Mouse (Mus musculus): ENCODE data around the gene Olfr930.

DNA sequence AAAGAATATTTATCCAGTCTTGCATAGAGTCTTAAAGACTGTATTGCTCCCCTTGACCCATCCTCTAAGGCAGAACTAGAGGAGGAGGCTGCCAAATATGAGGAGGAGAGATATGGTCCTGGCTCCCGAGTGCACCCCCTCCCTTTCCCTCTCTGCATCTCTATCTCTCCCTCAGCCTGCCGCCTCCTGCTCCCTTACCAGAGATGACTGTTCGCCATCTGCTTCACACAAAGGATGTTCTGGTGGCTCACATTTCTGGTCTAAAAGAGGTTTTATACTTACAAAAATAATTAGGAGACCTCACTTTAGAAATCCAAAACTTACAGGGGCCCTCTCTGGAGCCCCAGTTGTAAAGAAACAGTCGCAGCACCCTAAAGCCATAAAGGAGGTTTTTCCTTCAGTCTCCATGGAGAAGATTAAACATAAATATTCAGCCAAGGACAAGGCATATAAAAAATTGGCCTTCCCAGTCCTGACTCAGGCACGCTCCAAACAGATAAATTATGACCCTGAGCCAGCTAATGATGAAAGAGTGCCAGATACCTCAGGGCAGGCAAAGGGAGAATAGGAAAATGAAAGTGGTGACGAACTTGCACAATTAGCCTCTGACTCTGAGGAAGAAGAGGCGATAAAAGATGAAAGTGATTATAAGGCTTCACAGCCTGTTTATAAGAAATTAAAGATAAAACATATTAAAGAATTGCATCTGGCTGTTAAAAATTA, 24.0 kb downstream of the Olfr930 start:
- TF ChIP-seq ZC3H11A (IDR thresholded peaks at IDR 0.05; ENCODE audit: low read depth, low read length) (no peak), ZKSCAN1 (IDR thresholded peaks at IDR 0.05; ENCODE audit: low read depth, low read length) (no peak), CTCF (IDR thresholded peaks at IDR 0.05 in 2 of 3, conservative IDR thresholded peaks at IDR 0.05 in 1 of 3; ENCODE audit: control insufficient read depth in 1 of 3, insufficient read depth in 1 of 3, low read depth in 2 of 3, low read length in 3 of 3, poor library complexity in 1 of 3, severe bottlenecking in 1 of 3) (no peak), POLR2A (IDR thresholded peaks at IDR 0.05; ENCODE audit: control insufficient read depth in 1 of 2, insufficient read depth in 1 of 2, low read depth in 1 of 2, low read length in 2 of 2, poor library complexity in 1 of 2) (no peak), RCOR1 (IDR thresholded peaks at IDR 0.05; ENCODE audit: low read depth, low read length) (no peak), NRF1 (IDR thresholded peaks at IDR 0.05; ENCODE audit: insufficient read depth, low read depth, low read length, poor library complexity, severe bottlenecking) (no peak), HCFC1 (IDR thresholded peaks at IDR 0.05; ENCODE audit: low read depth, low read length) (no peak), TAL1 (IDR thresholded peaks at IDR 0.05; ENCODE audit: low read length) (no peak), MAZ (IDR thresholded peaks at IDR 0.05; ENCODE audit: low read depth, low read length) (no peak), MAFK (IDR thresholded peaks at IDR 0.05; ENCODE audit: borderline replicate concordance, low read depth, low read length) (no peak), EP300 (IDR thresholded peaks at IDR 0.05; ENCODE audit: low read depth in 1 of 2, low read length in 2 of 2) (no peak), JUND (IDR thresholded peaks at IDR 0.05; ENCODE audit: low read depth, low read length) (no peak), TBP (IDR thresholded peaks at IDR 0.05; ENCODE audit: low read depth, low read length) (no peak), ETS1 (IDR thresholded peaks at IDR 0.05; ENCODE audit: low read depth, low read length) (no peak)

All from MEL (cell line).